Mouse (Mus musculus) heart, postnatal 0 days (tissue): Measurements from ENCODE around the gene Wdr19. TPM values are rescaled to one million over a fixed set of nuclear protein-coding genes. Genes with fewer than 3 reads are reported as not detected.
A peak's percentile ranks its signal among the peaks of the same experiment; 100 is the strongest.
"Not testable (repeated sequence)": the region's sequence is repeated elsewhere in the genome, so short reads cannot be mapped to it uniquely, and the experiment has no call there.

ENCODE experiments used
- ATAC-seq: fragments of 200-750 bp; cut with Nextera tagmentation; 2 replicates; pipeline ENCODE4 v1.8.0; 2017; ENCODE audit warnings: low read depth, moderate number of reproducible peaks, moderate library complexity; ENCODE audit not compliant: insufficient read depth
- DNase-seq: peaks from one replicate; pipeline ENCODE4 v3.0.0-alpha.2; 2016; ENCODE audit warnings: low spot score
- H3K27ac ChIP-seq: fragments of 300-500 bp; sonication (generic); 2 replicates; pipeline ENCODE4 v1.5.1; 2014; ENCODE audit warnings: low read depth, mild to moderate bottlenecking
- H3K27me3 ChIP-seq: fragments of 300-500 bp; sonication (generic); 2 replicates; pipeline ENCODE4 v1.6.1; 2014; ENCODE audit warnings: low read length, mixed read lengths; ENCODE audit not compliant: control insufficient read depth, insufficient read depth
- H3K36me3 ChIP-seq: fragments of 300-500 bp; sonication (generic); replicated peaks from 2 replicates; pipeline ENCODE4 v1.6.1; 2014; ENCODE audit warnings: low read length, mixed read lengths; ENCODE audit not compliant: control insufficient read depth, insufficient read depth
- H3K4me1 ChIP-seq: fragments of 300-500 bp; sonication (generic); 2 replicates; pipeline ENCODE4 v1.6.1; 2014; ENCODE audit warnings: antibody characterized with exemption; ENCODE audit not compliant: control insufficient read depth, insufficient read depth
- H3K4me2 ChIP-seq: fragments of 300-500 bp; sonication (generic); 2 replicates; pipeline ENCODE4 v1.6.1; 2014; ENCODE audit warnings: low read depth, mild to moderate bottlenecking, low read length, moderate library complexity
- H3K4me3 ChIP-seq: fragments of 300-500 bp; sonication (generic); 2 replicates; pipeline ENCODE4 v1.5.1; 2014; ENCODE audit warnings: low read depth, low read length
- H3K9ac ChIP-seq: fragments of 300-500 bp; sonication (generic); replicated peaks from 2 replicates; pipeline ENCODE4 v1.6.1; 2014; ENCODE audit warnings: low read depth, low read length, mixed read lengths
- H3K9me3 ChIP-seq: fragments of 300-500 bp; sonication (generic); replicated peaks from 2 replicates; pipeline ENCODE4 v1.6.1; 2016; ENCODE audit warnings: low read length; ENCODE audit not compliant: control insufficient read depth
- CTCF ChIP-seq: IDR thresholded peaks from 2 replicates; pipeline ENCODE4 v1.5.1; 2016; ENCODE audit warnings: antibody characterized with exemption, control low read depth, low read depth
- EP300 ChIP-seq: IDR thresholded peaks from 2 replicates; pipeline ENCODE4 v1.6.1; 2016; ENCODE audit warnings: antibody characterized with exemption, low read depth
- WGBS: fragments of 180-500 bp; shearing (Covaris S2); extraction: QIAGEN DNeasy Blood & Tissue Kit; methylation state at CpG from one replicate; pipeline ENCODE4 v1.1.7; 2014; 5-methylcytosine and 5-hydroxymethylcytosine counted together
- polyA plus RNA-seq: library from polyadenylated mRNA; unstranded; fragments of >200 nt; fragmentation: Nextera tagmentation; extraction: Ambion mirVana; gene quantifications from 2 replicates; pipeline ENCODE4 v1.2.1, GENCODE M21; 2015
- total RNA-seq: library from RNA; depleted of rRNA; stranded (reverse); fragments of >200 nt; gene quantifications from 2 replicates; pipeline ENCODE4 v1.2.3, GENCODE M21; 2014; ENCODE audit warnings: low replicate concordance

The Wdr19 gene
- total and polyA plus RNA-seq, 2 experiments from 2014 or later, result 2.3 to 3.9 TPM

GRCm38 (mm10) chr5:65273966-65274365, 74.5 kb downstream of the Wdr19 start:
- Histone ChIP-seq H3K27me3 (no peaks in the 10 kb centered on the region), H3K9ac (no peak overlapping the region), H3K27ac (no peak overlapping the region), H3K4me3 (no peak overlapping the region), H3K4me2 (no peak overlapping the region), H3K9me3 (no peaks in the 10 kb centered on the region), H3K4me1 (no peaks in the 10 kb centered on the region), H3K36me3 (peaks cover 83% of the 10 kb centered on the region)
- WGBS, result 77% methylated on average over 3 of the region's 3 CpGs
- DNase-seq, result no peak
- TF ChIP-seq EP300, result no peak
- TF ChIP-seq CTCF, result no peak
- no peak for ATAC-seq

GRCm38 (mm10) chr5:65279133-65279651, 79.7 kb downstream of the Wdr19 start:
- ATAC-seq (peak; percentile 30; the same call in 1 of the 2 replicates), DNase-seq (no peak)
- no peaks in the 10 kb centered on the region for H3K27me3 ChIP-seq
- no peak overlapping the region for H3K9ac ChIP-seq
- no peaks in the 10 kb centered on the region for H3K4me1 ChIP-seq
- WGBS, result 56% methylated on average over 6 of the region's 6 CpGs
- peaks cover 52% of the 10 kb centered on the region for H3K36me3 ChIP-seq
- no peak for TF ChIP-seq EP300
- no peak for TF ChIP-seq CTCF
- H3K4me2 ChIP-seq, result no peak overlapping the region
- H3K9me3 ChIP-seq, result no peaks in the 10 kb centered on the region
- H3K27ac ChIP-seq, result no peak overlapping the region
- no peak overlapping the region for H3K4me3 ChIP-seq

GRCm38 (mm10) chr5:65281216-65281615, 81.7 kb downstream of the Wdr19 start:
- Histone ChIP-seq H3K27ac (no peak overlapping the region), H3K4me1 (no peaks in the 10 kb centered on the region), H3K27me3 (no peaks in the 10 kb centered on the region), H3K9me3 (no peaks in the 10 kb centered on the region), H3K4me2 (no peak overlapping the region), H3K4me3 (no peak overlapping the region), H3K36me3 (peaks cover 54% of the 10 kb centered on the region), H3K9ac (no peak overlapping the region)
- 91% methylated on average over 3 of the region's 3 CpGs for WGBS
- TF ChIP-seq CTCF (no peak), EP300 (no peak)
- ATAC-seq (no peak), DNase-seq (no peak)

- DNase-seq (no peak), ATAC-seq (no peak)
- Histone ChIP-seq H3K4me2 (no peak overlapping the region), H3K4me1 (no peaks in the 10 kb centered on the region), H3K27me3 (no peaks in the 10 kb centered on the region), H3K36me3 (peaks cover 50% of the 10 kb centered on the region), H3K4me3 (no peak overlapping the region), H3K9me3 (no peaks in the 10 kb centered on the region), H3K27ac (no peak overlapping the region), H3K9ac (no peak overlapping the region)
- 100% methylated on average over 3 of the region's 3 CpGs for WGBS
- TF ChIP-seq EP300, result no peak
- 0 out of 2 replicates have a peak, but pooled peaks have one; percentile 25 for TF ChIP-seq CTCF
Measured at GRCm38 (mm10) chr5:65284171-65284570, 84.7 kb downstream of the Wdr19 start.

- H3K27me3 ChIP-seq, result no peaks in the 10 kb centered on the region
- H3K4me3 ChIP-seq, result no peak overlapping the region
- TF ChIP-seq CTCF (no peak), EP300 (no peak)
- H3K4me2 ChIP-seq, result no peak overlapping the region
- no peak overlapping the region for H3K27ac ChIP-seq
- no peaks in the 10 kb centered on the region for H3K4me1 ChIP-seq
- no peak for ATAC-seq
- no peak for DNase-seq
- WGBS, result 76% methylated on average over 24 of the region's 24 CpGs
- no peak overlapping the region for H3K9ac ChIP-seq
- peaks cover 67% of the 10 kb centered on the region for H3K36me3 ChIP-seq
- H3K9me3 ChIP-seq, result no peaks in the 10 kb centered on the region
Measured at GRCm38 (mm10) chr5:65287751-65288701, 88.5 kb downstream of the Wdr19 start.

GRCm38 (mm10) chr5:65289009-65289408, 89.5 kb downstream of the Wdr19 start:
- H3K4me3 ChIP-seq, DNase-seq, H3K9me3 ChIP-seq, H3K27ac ChIP-seq, H3K4me2 ChIP-seq, H3K9ac ChIP-seq, H3K27me3 ChIP-seq, ATAC-seq, H3K4me1 ChIP-seq: not testable (repeated sequence)
- WGBS, result 73% methylated on average over 8 of the region's 8 CpGs
- H3K36me3 ChIP-seq, result peaks cover 72% of the 10 kb centered on the region
